Mouse (Mus musculus) large intestine, adult 2 months (tissue): ENCODE results near the gene G6pc. TPM values are rescaled to one million over a fixed set of nuclear protein-coding genes. Genes with fewer than 3 reads are reported as not detected.
"Not testable (repeated sequence)": the region's sequence is repeated elsewhere in the genome, so short reads cannot be mapped to it uniquely, and the experiment has no call there.

ENCODE experiments used
- DNase-seq: peaks from one replicate; pipeline ENCODE4 v3.0.0-alpha.2; 2012; ENCODE audit warnings: low read depth, low spot score
- WGBS: fragments of 180-500 bp; shearing (Covaris S2); methylation state at CpG from one replicate; pipeline ENCODE4 v1.1.7; 2018; 5-methylcytosine and 5-hydroxymethylcytosine counted together
- polyA plus RNA-seq: library from polyadenylated mRNA; depleted of rRNA; stranded (reverse); fragments of >200 nt; gene quantifications from 2 replicates; pipeline ENCODE4 v1.2.3, GENCODE M21; 2012; rRNA removed

G6pc gene
- polyA plus RNA-seq, result 5.1 and 20.6 TPM in 2 replicates

DNA sequence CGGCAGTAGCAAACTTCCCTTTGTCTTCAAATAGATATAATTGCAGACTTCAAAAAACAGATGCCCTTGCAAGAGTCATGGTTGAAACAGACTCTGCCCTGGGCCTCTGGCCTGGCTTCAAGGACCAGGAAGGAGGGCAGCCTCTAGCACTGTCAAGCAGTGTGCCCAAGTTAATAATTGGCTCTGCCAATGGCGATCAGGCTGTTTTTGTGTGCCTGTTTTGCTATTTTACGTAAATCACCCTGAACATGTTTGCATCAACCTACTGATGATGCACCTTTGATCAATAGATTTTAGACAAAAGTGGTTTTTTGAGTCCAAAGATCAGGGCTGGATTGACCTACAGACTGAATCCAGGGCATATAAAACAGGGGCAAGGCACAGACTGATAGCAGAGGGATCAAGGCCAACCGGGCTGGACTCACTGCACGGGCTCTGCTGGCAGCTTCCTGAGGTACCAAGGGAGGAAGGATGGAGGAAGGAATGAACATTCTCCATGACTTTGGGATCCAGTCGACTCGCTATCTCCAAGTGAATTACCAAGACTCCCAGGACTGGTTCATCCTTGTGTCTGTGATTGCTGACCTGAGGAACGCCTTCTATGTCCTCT is at the start of gene G6pc:
Gene G6pc (plus strand): TSS at position 236 of the 610 bp plus-strand sequence.
- no peak for DNase-seq
- WGBS, result 58% methylated on average over 8 of the region's 8 CpGs

GRCm38 (mm10) chr11:101323609-101324008 is 43.8 kb upstream of the G6pc start:
- 10% methylated on average over 4 of the region's 4 CpGs for WGBS
- DNase-seq, result no peak

DNA sequence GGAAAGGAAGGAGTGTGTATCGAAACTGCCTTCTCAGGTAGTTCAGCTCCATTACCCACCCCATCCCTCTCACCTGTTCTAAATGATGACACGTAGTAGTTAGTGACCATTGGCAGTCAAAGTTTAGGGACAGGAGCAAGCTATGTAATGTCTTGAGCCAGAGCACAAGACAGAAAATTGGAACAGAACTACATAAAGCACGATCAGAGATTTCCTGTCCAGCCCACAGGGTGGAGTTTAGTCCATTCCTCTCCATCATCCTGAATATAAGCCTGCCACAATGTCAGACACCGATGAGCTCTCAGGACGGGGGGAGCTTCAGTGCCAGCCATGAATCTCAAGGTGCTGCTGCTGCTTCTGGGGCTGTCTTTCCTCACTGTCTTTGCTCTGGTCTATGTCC is 42.6 kb upstream of the G6pc start, which contains the start of gene Aoc2:
Gene Aoc2 (plus strand): TSS at position 301 of the 400 bp plus-strand sequence.
- WGBS, result 83% methylated on average over 5 of the region's 5 CpGs
- no peak for DNase-seq

DNA sequence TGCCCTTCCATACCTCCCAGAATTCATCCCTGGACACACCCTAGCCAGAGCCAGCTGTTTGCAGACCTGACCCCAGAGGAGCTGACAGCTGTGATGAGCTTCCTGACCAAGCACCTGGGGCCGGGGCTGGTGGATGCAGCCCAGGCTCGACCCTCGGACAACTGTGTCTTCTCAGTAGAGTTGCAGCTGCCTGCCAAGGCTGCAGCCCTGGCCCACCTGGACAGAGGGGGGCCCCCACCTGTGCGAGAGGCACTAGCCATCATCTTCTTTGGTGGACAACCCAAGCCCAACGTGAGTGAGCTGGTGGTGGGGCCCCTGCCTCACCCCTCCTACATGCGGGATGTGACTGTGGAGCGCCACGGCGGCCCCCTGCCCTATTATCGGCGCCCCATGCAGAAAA is 42.2 kb upstream of the G6pc start:
- DNase-seq, result not testable (repeated sequence)
- 92% methylated on average over 11 of the region's 11 CpGs for WGBS

- 88% methylated on average over 11 of the region's 11 CpGs for WGBS
- no peak for DNase-seq
Observed at GRCm38 (mm10) chr11:101326147-101326546, 41.2 kb upstream of the G6pc start.

GRCm38 (mm10) chr11:101327311-101327710 is 40.0 kb upstream of the G6pc start:
- no peak for DNase-seq
- WGBS, result 21% methylated on average over 3 of the region's 3 CpGs

GRCm38 (mm10) chr11:101328941-101329635 is 38.3 kb upstream of the G6pc start:
- no peak for DNase-seq
- 62% methylated on average over 6 of the region's 6 CpGs for WGBS

GRCm38 (mm10) chr11:101330371-101330924 is 36.9 kb upstream of the G6pc start, which contains the start of gene Aoc3:
TSS of gene Aoc3 (plus strand) at chr11:101330605.
- 62% methylated on average over 7 of the region's 7 CpGs for WGBS
- no peak for DNase-seq

DNA sequence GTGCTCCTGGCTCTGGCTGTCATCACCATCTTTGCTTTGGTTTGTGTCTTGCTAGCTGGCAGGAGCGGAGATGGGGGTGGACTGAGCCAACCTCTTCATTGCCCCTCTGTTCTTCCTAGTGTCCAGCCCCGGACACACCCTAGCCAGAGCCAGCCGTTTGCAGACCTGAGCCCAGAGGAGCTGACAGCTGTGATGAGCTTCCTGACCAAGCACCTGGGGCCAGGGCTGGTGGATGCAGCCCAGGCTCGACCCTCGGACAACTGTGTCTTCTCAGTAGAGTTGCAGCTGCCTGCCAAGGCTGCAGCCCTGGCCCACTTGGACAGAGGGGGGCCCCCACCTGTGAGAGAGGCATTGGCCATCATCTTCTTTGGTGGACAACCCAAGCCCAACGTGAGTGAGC is 36.4 kb upstream of the G6pc start:
- WGBS, result 54% methylated on average over 6 of the region's 6 CpGs
- not testable (repeated sequence) for DNase-seq

DNA sequence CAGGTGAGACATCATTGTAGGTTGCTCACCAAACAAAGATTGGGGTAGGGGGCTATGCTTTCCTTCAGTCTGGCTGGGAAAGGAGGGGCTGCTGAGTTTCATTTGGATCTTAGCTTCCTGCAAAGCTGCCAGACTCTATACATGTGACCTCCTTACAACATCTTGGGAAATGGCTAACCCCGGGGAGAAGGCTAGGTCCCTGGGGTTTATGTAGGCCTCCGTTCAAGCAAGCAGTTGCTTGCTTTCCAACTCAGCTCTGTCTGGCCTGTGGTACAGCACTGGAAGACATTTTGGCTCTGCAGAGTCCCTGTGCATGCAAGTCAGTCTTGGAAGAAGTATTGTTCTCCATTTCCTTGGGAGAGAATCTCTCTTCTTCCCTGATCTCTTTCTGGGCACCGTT is 34.8 kb upstream of the G6pc start:
- 68% methylated on average over 3 of the region's 3 CpGs for WGBS
- DNase-seq, result no peak

- 62% methylated on average over 10 of the region's 10 CpGs for WGBS
- DNase-seq, result no peak
Observed at GRCm38 (mm10) chr11:101334023-101334422, 33.3 kb upstream of the G6pc start.

DNA sequence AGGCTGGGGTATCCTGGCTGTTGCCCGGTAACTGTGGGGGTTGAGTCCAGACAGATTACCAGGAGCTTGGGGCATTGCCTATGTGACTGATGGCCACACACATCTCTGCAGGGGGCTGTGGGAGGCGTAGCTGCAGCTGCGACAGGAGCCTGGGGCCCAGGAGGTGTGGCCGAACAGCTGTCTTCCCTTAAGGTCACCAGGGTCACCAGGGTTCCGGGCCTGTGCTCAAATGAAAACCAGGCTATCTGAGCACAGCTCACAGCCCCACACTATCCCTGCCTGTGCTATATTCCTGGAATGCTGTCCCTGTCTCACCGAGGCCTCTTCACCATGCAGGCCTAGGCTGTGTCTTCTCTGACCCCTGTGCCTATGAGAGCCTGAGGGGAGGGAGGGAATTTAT is 32.8 kb upstream of the G6pc start:
- WGBS, result 40% methylated on average over 6 of the region's 6 CpGs
- DNase-seq, result no peak

GRCm38 (mm10) chr11:101335685-101336084 is 31.7 kb upstream of the G6pc start:
- DNase-seq, result no peak

DNA sequence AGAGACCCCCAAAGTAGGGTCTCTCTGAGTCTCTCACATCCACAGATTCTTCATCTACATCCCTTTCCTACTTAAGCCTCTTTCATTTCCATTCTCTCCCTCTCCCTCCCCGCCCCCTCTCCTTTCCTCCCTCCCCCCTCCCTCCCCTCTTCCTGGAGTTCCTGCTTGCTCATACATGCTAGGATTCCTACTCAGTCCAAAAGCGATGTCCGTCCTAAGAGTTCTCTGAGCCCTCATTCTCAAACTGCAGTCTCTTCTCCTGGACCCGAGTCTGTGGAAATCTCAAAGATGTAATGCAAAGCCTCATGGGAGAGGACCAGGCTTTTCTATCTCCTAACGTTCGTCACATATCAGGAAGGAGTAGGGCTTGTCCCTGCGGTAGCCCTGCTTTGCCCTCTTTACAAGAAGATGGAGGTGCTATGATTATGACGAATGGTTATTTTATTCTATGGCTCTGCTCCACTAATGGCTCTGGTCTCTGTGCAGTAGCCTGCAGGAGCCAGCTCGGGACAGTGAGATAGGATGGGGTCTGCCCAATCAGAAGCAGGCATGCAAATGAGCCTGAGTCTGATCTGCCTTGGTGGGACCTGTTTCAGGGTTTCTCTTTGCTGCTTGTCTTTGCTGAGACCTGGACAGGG is 29.1 kb upstream of the G6pc start:
- no peak for DNase-seq
- 3% methylated on average over 9 of the region's 9 CpGs for WGBS

More at GRCm38 (mm10) chr11:101335685-101336084, 31.7 kb upstream of the G6pc start:
- WGBS, result 63% methylated on average over 9 of the region's 9 CpGs

GRCm38 (mm10) chr11:101347083-101347775 is 20.1 kb upstream of the G6pc start:
- whole genome bisulfite sequencing, result 76% methylated on average over 10 of the region's 10 CpGs
- DNase-seq, result no peak

DNA sequence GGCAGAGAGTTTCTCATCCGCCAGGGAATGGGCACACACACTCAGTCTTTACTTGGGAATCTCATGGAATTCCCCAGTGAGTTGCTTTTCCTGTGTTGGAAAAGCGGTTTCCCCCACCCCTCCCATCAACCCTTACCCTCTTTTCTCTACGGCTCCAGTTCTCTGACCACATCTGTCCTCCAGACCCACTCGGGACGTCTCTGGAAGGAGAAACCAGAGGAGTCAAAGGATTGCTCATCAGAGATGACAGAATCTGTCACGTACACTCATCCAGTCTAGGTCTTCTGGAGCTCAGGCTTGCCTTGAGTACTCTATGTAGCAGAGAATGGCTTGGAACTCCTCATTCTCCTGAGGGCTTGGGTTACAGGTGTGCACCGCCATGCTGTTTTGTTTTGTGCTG is 18.6 kb upstream of the G6pc start:
- no peak for DNase-seq
- 66% methylated on average over 7 of the region's 7 CpGs for WGBS

GRCm38 (mm10) chr11:101349216-101349615 is 18.1 kb upstream of the G6pc start:
- WGBS, result 83% methylated on average over 3 of the region's 3 CpGs
- no peak for DNase-seq

DNA sequence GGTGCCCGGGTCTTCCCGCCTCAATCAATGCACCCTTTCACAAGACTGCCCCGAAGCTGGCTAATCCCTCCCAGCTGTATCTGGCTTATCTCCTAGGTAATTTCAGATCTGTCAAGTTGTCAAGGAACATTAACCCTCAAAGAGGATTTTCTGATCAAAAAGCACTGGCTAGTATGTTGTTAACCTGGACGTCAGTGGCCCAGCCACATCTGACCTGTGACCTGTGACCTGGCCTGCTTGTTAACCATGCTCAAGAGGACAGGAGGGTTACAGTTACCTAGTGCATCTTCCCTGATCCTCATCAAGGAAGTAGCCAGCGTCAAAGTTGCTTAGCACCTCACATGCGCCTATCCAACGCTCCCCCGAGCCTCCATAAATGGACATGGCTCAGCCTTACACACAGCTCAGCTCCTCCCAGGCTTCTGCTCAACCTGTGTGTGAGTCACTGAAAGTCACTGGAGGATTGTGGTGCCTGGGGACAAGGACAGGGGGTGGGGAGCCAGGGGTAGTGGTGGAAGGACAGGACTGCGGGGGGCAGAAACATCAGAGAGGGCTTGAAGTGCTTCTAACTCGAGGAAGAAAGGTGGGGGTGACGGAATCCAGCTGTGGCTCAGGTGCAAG is 16.2 kb upstream of the G6pc start:
- no peak for DNase-seq
- 46% methylated on average over 11 of the region's 11 CpGs for WGBS

DNA sequence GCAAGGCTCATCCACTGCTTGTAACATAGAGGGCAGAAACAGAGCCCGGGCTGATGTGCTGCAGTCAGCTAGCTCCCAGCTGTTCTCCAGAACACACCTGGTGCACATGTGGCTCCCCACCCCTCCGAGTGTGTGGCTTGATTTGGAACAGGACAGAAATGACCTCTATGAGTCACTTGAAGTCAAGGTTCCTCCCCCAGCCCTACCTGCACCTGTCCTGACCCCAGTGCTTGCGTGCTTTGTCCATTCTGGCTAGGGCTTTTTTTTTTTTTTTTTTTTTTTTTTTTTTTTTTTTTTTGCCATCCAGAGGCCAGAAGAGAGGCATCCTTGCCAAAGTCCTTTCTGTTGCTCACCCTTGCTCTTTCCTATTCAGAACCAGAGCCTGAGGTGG is 15.6 kb upstream of the G6pc start:
- WGBS, result 49% methylated on average over 3 of the region's 3 CpGs
- DNase-seq, result no peak
